Mouse (Mus musculus) G1E (cell line): ENCODE results near the gene Batf2.

Source experiments
- CTCF ChIP-seq: IDR thresholded peaks from 2 replicates; pipeline ENCODE4 v1.5.1; 2012; ENCODE audit warnings: low read depth, low read length, inconsistent platforms, mixed read lengths
- GATA2 ChIP-seq: IDR thresholded peaks from 2 replicates; pipeline ENCODE4 v1.6.1; 2012; ENCODE audit warnings: low read depth, low read length, inconsistent platforms, borderline replicate concordance
- TAL1 ChIP-seq: conservative IDR thresholded peaks from 2 replicates; pipeline ENCODE4 v1.6.1; 2012; ENCODE audit warnings: low read depth, low read length, inconsistent platforms, mixed read lengths

DNA sequence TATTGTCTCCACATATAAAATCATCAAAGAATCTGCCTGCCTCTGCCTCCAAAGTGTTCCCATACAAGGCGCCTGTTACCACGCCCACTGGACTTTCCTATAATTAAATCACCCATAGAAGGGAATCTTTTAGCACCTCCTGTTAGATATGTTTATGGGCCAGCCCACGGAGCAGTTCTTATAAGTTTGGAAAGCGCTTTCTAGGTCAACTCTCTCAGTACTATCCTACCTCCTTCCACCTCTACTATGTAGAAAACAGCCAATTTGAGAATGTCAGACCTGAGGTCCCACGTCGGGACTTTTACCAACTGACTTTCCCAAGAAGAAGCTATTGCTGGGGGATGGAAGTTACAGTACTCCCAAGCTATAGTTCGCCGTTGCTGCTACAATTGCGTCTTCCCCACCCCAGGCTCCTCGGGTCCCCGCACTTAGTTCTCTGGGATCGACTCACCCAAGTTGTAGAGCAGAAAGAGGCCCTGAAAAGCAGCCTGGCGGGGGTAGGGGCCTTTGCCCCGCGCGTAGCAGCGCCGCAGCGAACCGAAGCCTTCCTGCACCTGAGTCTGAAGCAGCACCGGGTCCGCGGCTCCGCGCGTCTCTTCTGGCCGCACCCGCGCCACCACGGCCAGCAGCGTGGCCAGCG lies 23.3 kb upstream of the Batf2 start:
- no peak for TF ChIP-seq CTCF
- no peak for TF ChIP-seq TAL1
- no peak for TF ChIP-seq GATA2
